Mouse (Mus musculus) ES-Bruce4 (cell line): ENCODE results near the gene Wdr25. TPM values are rescaled to one million over a fixed set of nuclear protein-coding genes. Genes with fewer than 3 reads are reported as not detected.

Experiments used
- H3K27ac ChIP-seq: 2 replicates; pipeline ENCODE4 v1.5.1; 2012; ENCODE audit warnings: low read length, inconsistent platforms; ENCODE audit not compliant: insufficient read depth
- H3K27me3 ChIP-seq: 2 replicates; pipeline ENCODE4 v1.6.1; 2012; ENCODE audit warnings: mild to moderate bottlenecking, low read length, inconsistent platforms; ENCODE audit not compliant: control insufficient read depth, poor library complexity, insufficient read depth, severe bottlenecking
- H3K36me3 ChIP-seq: 2 replicates; pipeline ENCODE4 v1.6.1; 2012; ENCODE audit warnings: inconsistent platforms, mild to moderate bottlenecking, low read length, moderate library complexity; ENCODE audit not compliant: control insufficient read depth, poor library complexity, insufficient read depth, severe bottlenecking
- H3K4me1 ChIP-seq: one replicate; pipeline ENCODE4 v1.8.1; 2011; ENCODE audit warnings: low read length; ENCODE audit not compliant: control insufficient read depth, insufficient read depth
- H3K4me3 ChIP-seq: 2 replicates; pipeline ENCODE4 v1.5.1; 2011; ENCODE audit warnings: low read depth, mild to moderate bottlenecking, low read length
- H3K9ac ChIP-seq: 2 replicates; pipeline ENCODE4 v1.6.1; 2012; ENCODE audit warnings: low read depth, mild to moderate bottlenecking, inconsistent platforms; ENCODE audit not compliant: poor library complexity, severe bottlenecking
- H3K9me3 ChIP-seq: replicated peaks from 2 replicates; pipeline ENCODE4 v1.6.1; 2012; ENCODE audit warnings: mild to moderate bottlenecking, low read length, inconsistent platforms; ENCODE audit not compliant: control insufficient read depth, poor library complexity, insufficient read depth, severe bottlenecking
- CTCF ChIP-seq: IDR thresholded peaks from one replicate; pipeline ENCODE4 v1.8.1; 2011; ENCODE audit warnings: low read depth, low read length
- EP300 ChIP-seq: IDR thresholded peaks from 2 replicates; pipeline ENCODE4 v1.6.1; 2011; ENCODE audit warnings: low read depth, low read length; ENCODE audit not compliant: insufficient read depth
- POLR2A ChIP-seq: IDR thresholded peaks from one replicate; pipeline ENCODE4 v1.8.1; 2011; ENCODE audit warnings: low read length; ENCODE audit not compliant: insufficient read depth
- polyA plus RNA-seq: library from polyadenylated mRNA; stranded (reverse); fragments of >200 nt; gene quantifications from 2 replicates; pipeline ENCODE4 v1.2.4, GENCODE M21; 2011; ENCODE audit warnings: low read depth; ENCODE audit not compliant: missing spikeins, insufficient read depth, insufficient read length

Wdr25 gene
- polyA plus RNA-seq, 1 experiment = 12.7 TPM

GRCm38 (mm10) chr12:108901346-108901745 is 7.9 kb downstream of the Wdr25 start:
- TF ChIP-seq EP300 = no peak
- Histone ChIP-seq H3K9me3 (no peaks in the 10 kb centered on the region), H3K4me1 (no peaks in the 10 kb centered on the region), H3K4me3 (no peak overlapping the region), H3K27me3 (no peaks in the 10 kb centered on the region), H3K9ac (no peak overlapping the region), H3K27ac (no peak overlapping the region), H3K36me3 (no peaks in the 10 kb centered on the region; the same call in 1 of the 2 replicates)

GRCm38 (mm10) chr12:108902940-108903339 is 9.5 kb downstream of the Wdr25 start:
- H3K27me3 ChIP-seq = no peaks in the 10 kb centered on the region
- no peak overlapping the region for H3K9ac ChIP-seq
- no peak overlapping the region for H3K4me3 ChIP-seq
- no peak overlapping the region for H3K27ac ChIP-seq
- no peaks in the 10 kb centered on the region; the same call in 1 of the 2 replicates for H3K36me3 ChIP-seq
- H3K4me1 ChIP-seq = no peaks in the 10 kb centered on the region
- no peak for TF ChIP-seq EP300
- TF ChIP-seq CTCF = peak; percentile 98
- no peaks in the 10 kb centered on the region for H3K9me3 ChIP-seq

GRCm38 (mm10) chr12:108903600-108904275 is 10.3 kb downstream of the Wdr25 start:
- Histone ChIP-seq H3K9me3 (no peaks in the 10 kb centered on the region), H3K4me3 (no peak overlapping the region), H3K27ac (no peak overlapping the region), H3K27me3 (no peaks in the 10 kb centered on the region), H3K9ac (no peak overlapping the region), H3K36me3 (no peaks in the 10 kb centered on the region; the same call in 1 of the 2 replicates), H3K4me1 (no peaks in the 10 kb centered on the region)
- TF ChIP-seq CTCF = peak; percentile 24
- TF ChIP-seq EP300 = no peak

GRCm38 (mm10) chr12:108904276-108904653 is 10.8 kb downstream of the Wdr25 start:
- Histone ChIP-seq H3K36me3 (no peaks in the 10 kb centered on the region), H3K4me1 (no peaks in the 10 kb centered on the region), H3K9me3 (no peaks in the 10 kb centered on the region), H3K27ac (no peak overlapping the region), H3K9ac (no peak overlapping the region), H3K27me3 (no peaks in the 10 kb centered on the region), H3K4me3 (no peak overlapping the region)
- TF ChIP-seq POLR2A = no peak
- no peak for TF ChIP-seq EP300
- TF ChIP-seq CTCF = no peak

- no peaks in the 10 kb centered on the region for H3K9me3 ChIP-seq
- no peaks in the 10 kb centered on the region for H3K27me3 ChIP-seq
- H3K4me1 ChIP-seq = no peaks in the 10 kb centered on the region
- no peak overlapping the region for H3K27ac ChIP-seq
- no peak overlapping the region for H3K9ac ChIP-seq
- no peaks in the 10 kb centered on the region for H3K36me3 ChIP-seq
- TF ChIP-seq CTCF = no peak
- TF ChIP-seq POLR2A = no peak
- TF ChIP-seq EP300 = no peak
- H3K4me3 ChIP-seq = no peak overlapping the region
Observed at GRCm38 (mm10) chr12:108905620-108906302, 12.3 kb downstream of the Wdr25 start.

- no peak overlapping the region for H3K9ac ChIP-seq
- TF ChIP-seq EP300 (no peak), POLR2A (no peak), CTCF (no peak)
- H3K27me3 ChIP-seq = no peaks in the 10 kb centered on the region
- H3K4me3 ChIP-seq = no peak overlapping the region
- H3K36me3 ChIP-seq = no peaks in the 10 kb centered on the region
- no peaks in the 10 kb centered on the region for H3K4me1 ChIP-seq
- H3K27ac ChIP-seq = no peak overlapping the region
- no peaks in the 10 kb centered on the region for H3K9me3 ChIP-seq
Observed at GRCm38 (mm10) chr12:108906398-108906797, 13.0 kb downstream of the Wdr25 start.
